Mouse (Mus musculus) adrenal gland, adult 18-20 months (tissue): Measurements from ENCODE around the gene Agap1. TPM values are rescaled to one million over a fixed set of nuclear protein-coding genes. Genes with fewer than 3 reads are reported as not detected.

ENCODE experiments used
- DNase-seq, 2 experiments: peaks; one replicate each; pipeline ENCODE4 v3.0.0; 2021 to 2022; ENCODE audit warnings: low spot score in 2 of 2
- total RNA-seq, 2 experiments: library from RNA; stranded (reverse); gene quantifications; 1 replicate in 1 of 2; 2 replicates in 1 of 2; pipeline ENCODE4 v1.2.3; 2021

Gene Agap1
- total RNA-seq, 2 experiments from 2014 or later, result 44.7 to 59.1 TPM

- no peak for DNase-seq
These were observed 248.7 kb downstream of the Agap1 start for GRCm38 (mm10) chr1:89703294-89703693.

GRCm38 (mm10) chr1:89705670-89706069, 251.1 kb downstream of the Agap1 start:
- DNase-seq, result no peak

GRCm38 (mm10) chr1:89706862-89707261, 252.3 kb downstream of the Agap1 start:
- no peak for DNase-seq

- no peak for DNase-seq
These were observed 253.3 kb downstream of the Agap1 start for GRCm38 (mm10) chr1:89707756-89708480.

- DNase-seq, result no peak
These were observed 255.2 kb downstream of the Agap1 start for GRCm38 (mm10) chr1:89709824-89710223.

GRCm38 (mm10) chr1:89713681-89714080, 259.1 kb downstream of the Agap1 start:
- no peak for DNase-seq

- no peak for DNase-seq
These were observed 259.8 kb downstream of the Agap1 start for GRCm38 (mm10) chr1:89714165-89714980.

GRCm38 (mm10) chr1:89716234-89716633, 261.6 kb downstream of the Agap1 start:
- DNase-seq, result no peak

- DNase-seq, result no peak
These were observed 262.5 kb downstream of the Agap1 start for GRCm38 (mm10) chr1:89717100-89717499.

GRCm38 (mm10) chr1:89718782-89719403, 264.3 kb downstream of the Agap1 start:
- DNase-seq, result no peak

GRCm38 (mm10) chr1:89724141-89724540, 269.5 kb downstream of the Agap1 start:
- DNase-seq, result no peak

- DNase-seq, result no peak
These were observed 269.9 kb downstream of the Agap1 start for GRCm38 (mm10) chr1:89724555-89724954.

GRCm38 (mm10) chr1:89724957-89725356, 270.4 kb downstream of the Agap1 start:
- DNase-seq, result no peak

- no peak for DNase-seq
These were observed 273.9 kb downstream of the Agap1 start for GRCm38 (mm10) chr1:89728481-89728880.

- peak; percentile 17 to 40 for DNase-seq
These were observed 276.1 kb downstream of the Agap1 start for GRCm38 (mm10) chr1:89730589-89731195.

GRCm38 (mm10) chr1:89734368-89734767, 279.8 kb downstream of the Agap1 start:
- no peak for DNase-seq

GRCm38 (mm10) chr1:89735146-89735545, 280.5 kb downstream of the Agap1 start:
- no peak for DNase-seq

- DNase-seq, result no peak
These were observed 281.4 kb downstream of the Agap1 start for GRCm38 (mm10) chr1:89736021-89736420.

GRCm38 (mm10) chr1:89739067-89739774, 284.6 kb downstream of the Agap1 start:
- no peak for DNase-seq

- no peak for DNase-seq
These were observed 285.1 kb downstream of the Agap1 start for GRCm38 (mm10) chr1:89739775-89740099.

GRCm38 (mm10) chr1:89742359-89742758, 287.8 kb downstream of the Agap1 start:
- DNase-seq, result no peak
